ENCODE assay signal across 17 mouse cellular contexts in genomic region chr14:20482051-20482751, GRCm38 (mm10). TPM values are rescaled to one million over a fixed set of nuclear protein-coding genes. Genes with fewer than 3 reads are reported as not detected.
"Had no signal": no experiment of that assay in that cellular context is flagged by ENCODE, and none has a peak within 500 bp of the region (broad histone marks: within the 10 kb centered on the region; RNA-seq: fewer than 3 reads in every experiment).

No protein-coding gene starts in this region.

- H3K9me3 ChIP-seq: neural tube, embryonic 15.5 days; stomach, embryonic 15.5 days had no signal

- DNase-seq: retina, postnatal 1 day; right cerebral cortex, adult 18-20 months; right cerebral cortex, postnatal 14 days; right cerebral cortex, postnatal 25 days; right cerebral cortex, postnatal 4 days; spleen, adult 18-20 months; thymus, adult 18-20 months; thymus, adult 2 months; thymus, postnatal 14 days; thymus, postnatal 25 days; thymus, postnatal 36 days; thymus, postnatal 4 days had no signal

- H3K9ac ChIP-seq: neural tube, embryonic 15.5 days; stomach, embryonic 15.5 days had no signal

- H3K4me3 ChIP-seq: neural tube, embryonic 15.5 days; stomach, embryonic 15.5 days had no signal

- H3K27me3 ChIP-seq: neural tube, embryonic 15.5 days; stomach, embryonic 15.5 days had no signal

- H3K4me2 ChIP-seq: neural tube, embryonic 15.5 days; stomach, embryonic 15.5 days had no signal

- H3K27ac ChIP-seq: neural tube, embryonic 15.5 days; stomach, embryonic 15.5 days had no signal

RNA-seq across cellular contexts. Expression of gene Cfap70, which starts 30.2 kb away (rescaled TPM):
- total RNA-seq: neutrophil, adult 5-6 weeks had no signal
- polyA plus RNA-seq: small intestine, adult 2 months; spleen, adult 2 months; thymus, adult 2 months had no signal
